Mouse (Mus musculus) small intestine, adult 2 months (tissue): ENCODE measurements around the gene Nup62. TPM values are rescaled to one million over a fixed set of nuclear protein-coding genes. Genes with fewer than 3 reads are reported as not detected.
A peak's percentile ranks its signal among the peaks of the same experiment; 100 is the strongest.
"Not testable (repeated sequence)": the region's sequence is repeated elsewhere in the genome, so short reads cannot be mapped to it uniquely, and the experiment has no call there.

Experiments
- H3K27ac ChIP-seq: fragments of 200-500 bp; 2 replicates; pipeline ENCODE4 v1.5.1; 2012; ENCODE audit warnings: low read depth, low read length, control low read depth, inconsistent platforms; ENCODE audit not compliant: insufficient read depth
- H3K27me3 ChIP-seq: fragments of 200-500 bp; 2 replicates; pipeline ENCODE4 v1.6.1; 2012; ENCODE audit warnings: mild to moderate bottlenecking, moderate library complexity, low read length, inconsistent platforms; ENCODE audit not compliant: control insufficient read depth, insufficient read depth
- H3K36me3 ChIP-seq: fragments of 200-500 bp; 2 replicates; pipeline ENCODE4 v1.6.1; 2012; ENCODE audit warnings: mild to moderate bottlenecking, low read length, control low read depth, inconsistent platforms; ENCODE audit not compliant: control insufficient read depth, insufficient read depth
- H3K4me1 ChIP-seq: fragments of 200-500 bp; 2 replicates; pipeline ENCODE4 v1.6.1; 2012; ENCODE audit warnings: low read length, inconsistent platforms, mixed read lengths; ENCODE audit not compliant: control insufficient read depth, insufficient read depth, insufficient read length
- H3K4me3 ChIP-seq: fragments of 200-500 bp; 2 replicates; pipeline ENCODE4 v1.5.1; 2012; ENCODE audit warnings: low read depth, mild to moderate bottlenecking, control low read depth, inconsistent platforms, low read length, moderate library complexity
- CTCF ChIP-seq: fragments of 200-500 bp; IDR thresholded peaks from 2 replicates; pipeline ENCODE4 v1.5.1; 2012; ENCODE audit warnings: low read depth, mild to moderate bottlenecking, control low read depth, inconsistent platforms, low read length, moderate library complexity, mixed read lengths; ENCODE audit not compliant: insufficient replicate concordance, insufficient read length; ENCODE audit errors: extremely low read depth
- POLR2A ChIP-seq: fragments of 200-500 bp; IDR thresholded peaks from 2 replicates; pipeline ENCODE4 v1.6.1; 2012; ENCODE audit warnings: low read depth, mild to moderate bottlenecking, control low read depth, inconsistent platforms, low read length, moderate library complexity
- WGBS: fragments of 180-500 bp; shearing (Covaris S2); methylation state at CpG from one replicate; pipeline ENCODE4 v1.1.7; 2018; 5-methylcytosine and 5-hydroxymethylcytosine counted together
- polyA plus RNA-seq: library from polyadenylated mRNA; depleted of rRNA; stranded (reverse); fragments of >200 nt; gene quantifications from 2 replicates; pipeline ENCODE4 v1.2.3, GENCODE M21; 2012

Nup62 gene
- polyA plus RNA-seq, 1 experiment = 53.3 TPM

- no peak for TF ChIP-seq CTCF
- TF ChIP-seq POLR2A = no peak
- Histone ChIP-seq H3K4me3 (no peak overlapping the region), H3K27me3 (no peaks in the 10 kb centered on the region), H3K4me1 (peaks cover 16% of the 10 kb centered on the region), H3K27ac (no peak overlapping the region), H3K36me3 (peaks cover 27% of the 10 kb centered on the region)
- 74% methylated on average over 19 of the region's 19 CpGs for WGBS
These were observed 51.3 kb downstream of the Nup62 start for GRCm38 (mm10) chr7:44867010-44867702.

DNA sequence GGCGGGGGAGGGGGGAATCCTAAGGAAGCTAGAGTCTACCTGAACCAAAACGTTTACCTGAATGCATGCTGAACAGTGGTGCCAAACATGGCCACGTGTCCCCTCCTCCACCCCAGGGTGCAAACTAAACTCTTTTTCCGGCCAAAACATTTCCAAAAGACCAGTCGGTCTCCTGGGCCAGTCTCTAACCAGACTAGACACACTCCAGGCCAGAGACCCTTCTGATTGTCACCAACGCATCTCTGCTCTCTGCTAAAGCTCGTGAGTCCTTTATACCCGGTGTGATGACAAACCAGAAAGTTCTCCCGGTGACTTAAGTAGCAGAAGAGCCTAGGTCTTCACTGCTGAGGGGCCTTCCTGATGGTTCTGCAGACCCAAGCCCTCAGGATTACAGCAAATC is 51.9 kb downstream of the Nup62 start:
- Histone ChIP-seq H3K27me3 (no peaks in the 10 kb centered on the region), H3K27ac (no peak overlapping the region), H3K4me1 (peaks cover 16% of the 10 kb centered on the region), H3K36me3 (peaks cover 20% of the 10 kb centered on the region), H3K4me3 (no peak overlapping the region)
- no peak for TF ChIP-seq POLR2A
- TF ChIP-seq CTCF = no peak
- 60% methylated on average over 9 of the region's 9 CpGs for WGBS

GRCm38 (mm10) chr7:44868465-44868864 is 52.6 kb downstream of the Nup62 start:
- Histone ChIP-seq H3K36me3 (peaks cover 14% of the 10 kb centered on the region), H3K4me1 (peaks cover 16% of the 10 kb centered on the region), H3K4me3 (peak overlapping the region; percentile 75), H3K27ac (0 out of 2 replicates have a peak overlapping the region, but pooled peaks have one; percentile 14), H3K27me3 (no peaks in the 10 kb centered on the region)
- WGBS = 9% methylated on average over 16 of the region's 16 CpGs
- no peak for TF ChIP-seq POLR2A
- TF ChIP-seq CTCF = no peak

DNA sequence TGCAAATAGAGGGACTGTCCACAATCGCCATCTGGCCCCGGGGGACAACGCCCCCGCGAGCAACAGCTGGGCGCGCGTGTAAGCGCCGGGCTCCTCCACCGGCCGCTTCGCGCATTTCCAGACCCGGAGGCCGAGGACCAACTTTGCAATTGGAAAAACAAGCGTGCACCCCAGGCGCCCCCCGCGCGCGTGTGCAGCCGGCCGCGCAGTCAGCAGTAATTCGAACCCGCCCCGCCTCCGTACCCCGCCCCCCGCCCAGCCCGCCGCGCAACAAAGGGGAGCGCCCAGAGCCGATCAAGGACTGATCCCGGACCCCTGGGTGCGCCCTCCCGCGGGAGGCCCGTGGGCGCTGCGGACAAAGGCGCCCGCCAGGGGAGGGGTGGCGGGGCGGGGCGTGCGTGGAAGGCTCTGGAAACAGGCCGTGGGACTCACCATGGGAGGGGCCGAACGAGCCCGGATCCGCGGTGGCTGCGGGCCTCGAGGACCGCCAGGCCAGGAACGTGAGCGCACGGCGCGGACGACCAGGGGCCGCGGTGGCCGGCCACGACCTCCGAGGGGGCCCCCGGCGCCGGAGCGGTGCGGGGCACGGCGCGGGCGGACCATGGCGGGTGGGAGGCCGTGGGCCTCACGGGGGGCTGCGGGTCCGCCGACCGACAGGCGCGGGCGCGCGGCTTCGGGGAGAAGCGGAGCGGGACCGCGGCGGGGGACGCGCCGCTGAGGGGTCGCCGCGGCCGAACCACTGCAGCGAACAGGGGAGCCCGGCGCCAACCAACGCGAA is 53.2 kb downstream of the Nup62 start:
- Histone ChIP-seq H3K4me3 (peak overlapping the region; percentile 75), H3K36me3 (peaks cover 7% of the 10 kb centered on the region), H3K27me3 (no peaks in the 10 kb centered on the region), H3K27ac (peak overlapping the region; percentile 68), H3K4me1 (peaks cover 16% of the 10 kb centered on the region)
- WGBS = under 1% methylated on average over 102 of the region's 108 CpGs
- TF ChIP-seq CTCF = no peak
- no peak for TF ChIP-seq POLR2A

GRCm38 (mm10) chr7:44869697-44870528 is 54.0 kb downstream of the Nup62 start, which contains the start of gene Ptov1:
Gene Ptov1, minus strand, starts transcription at chr7:44869788.
- 2% methylated on average over 29 of the region's 29 CpGs for WGBS
- H3K27me3 ChIP-seq = no peaks in the 10 kb centered on the region
- no peaks in the 10 kb centered on the region for H3K36me3 ChIP-seq
- peaks cover 16% of the 10 kb centered on the region for H3K4me1 ChIP-seq
- no peak for TF ChIP-seq CTCF
- peak; percentile 49 for TF ChIP-seq POLR2A
- H3K4me3 ChIP-seq = peak within 1 kb of the TSS; percentile 75
- peak within 1 kb of the TSS; percentile 82 for H3K27ac ChIP-seq

DNA sequence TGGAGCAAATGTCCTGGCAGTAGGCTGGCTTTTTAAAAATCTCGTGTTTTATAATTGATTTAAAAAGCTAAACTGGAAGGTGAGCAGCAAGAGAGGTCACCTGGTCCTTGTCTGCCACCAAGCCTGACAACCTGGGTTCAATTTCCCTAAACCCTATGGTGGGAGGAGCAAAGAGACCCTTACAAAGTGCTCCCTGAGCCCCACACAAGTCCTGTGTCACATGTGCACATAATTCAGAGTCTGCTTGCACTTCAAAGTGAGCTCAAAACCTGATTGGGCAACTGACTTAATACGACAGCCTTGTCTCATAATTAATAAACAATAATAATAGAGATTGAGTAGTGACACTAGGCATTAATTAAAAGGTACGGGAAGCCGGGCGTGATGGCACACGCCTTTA is 54.7 kb downstream of the Nup62 start:
- whole genome bisulfite sequencing = 78% methylated on average over 6 of the region's 6 CpGs
- TF ChIP-seq CTCF (no peak), POLR2A (no peak)
- no peak overlapping the region for H3K4me3 ChIP-seq
- H3K27me3 ChIP-seq = no peaks in the 10 kb centered on the region
- peaks cover 11% of the 10 kb centered on the region for H3K4me1 ChIP-seq
- H3K36me3 ChIP-seq = no peaks in the 10 kb centered on the region
- no peak overlapping the region for H3K27ac ChIP-seq

GRCm38 (mm10) chr7:44871181-44871580 is 55.3 kb downstream of the Nup62 start:
- Histone ChIP-seq H3K4me3 (no peak overlapping the region), H3K27me3 (no peaks in the 10 kb centered on the region), H3K4me1 (peaks cover 8% of the 10 kb centered on the region), H3K27ac (no peak overlapping the region), H3K36me3 (no peaks in the 10 kb centered on the region)
- TF ChIP-seq CTCF = no peak
- TF ChIP-seq POLR2A = no peak
- WGBS = 94% methylated on average over 1 of the region's 1 CpGs

DNA sequence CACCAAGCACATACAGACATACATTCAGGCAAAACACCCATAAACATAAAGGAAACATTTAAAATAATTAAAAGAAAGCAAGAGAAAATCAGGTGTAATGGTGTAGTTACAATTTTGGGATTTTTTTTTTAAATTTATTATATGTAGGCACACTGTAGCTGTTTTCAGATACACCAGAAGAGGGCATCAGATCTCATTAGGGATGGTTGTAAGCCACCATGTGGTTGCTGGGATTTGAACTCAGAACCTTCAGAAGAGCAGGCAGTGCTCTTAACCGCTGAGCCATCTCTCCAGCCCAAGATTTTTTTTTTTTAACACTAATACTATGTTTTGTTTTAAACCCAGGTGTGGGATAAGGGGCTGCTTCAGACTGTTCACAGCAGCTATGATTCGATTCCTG is 55.9 kb downstream of the Nup62 start:
- not testable (repeated sequence) for H3K4me3 ChIP-seq, H3K36me3 ChIP-seq, H3K4me1 ChIP-seq, H3K27ac ChIP-seq, H3K27me3 ChIP-seq
- 95% methylated on average over 2 of the region's 2 CpGs for WGBS
